Mouse (Mus musculus) mouse trophoblast stem cell (cell line): ENCODE measurements at regions not wholly inside any gene's neighbourhood (a gene's known extent, or its start where the extent isn't known, plus 50 kb on each side); places are given as distances from the start of the nearest gene placed in this dataset.

Experiments
- in situ Hi-C, 2 experiments: fragments of 300-500 bp; cut with MseI, MboI; formaldehyde crosslinking; loops; 2 replicates in 1 of 2; 3 replicates in 1 of 2; pipeline ENCODE4 v1.15.1; 2025

DNA sequence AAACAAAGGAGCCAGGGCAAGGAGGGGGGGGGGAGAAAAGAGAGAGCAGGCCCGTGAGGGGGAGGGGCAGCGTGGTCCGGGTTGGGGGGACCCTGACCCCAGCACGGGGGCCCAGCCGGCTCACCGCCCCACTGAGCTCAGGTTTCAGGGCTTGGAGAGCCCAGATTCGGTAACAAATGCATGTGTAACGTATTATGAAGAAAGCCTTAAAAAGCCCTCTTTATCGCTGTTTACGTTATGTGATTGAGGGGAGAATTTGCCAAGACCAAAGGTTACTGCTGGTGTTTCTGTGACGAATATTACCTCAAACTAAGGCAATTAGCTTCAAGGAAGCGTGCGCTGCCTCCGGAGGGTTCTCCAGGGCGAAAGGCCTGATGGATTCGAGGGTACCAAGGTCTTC is 54.2 kb downstream of the Barx1 start:
- in situ Hi-C loops, result no loop called here

DNA sequence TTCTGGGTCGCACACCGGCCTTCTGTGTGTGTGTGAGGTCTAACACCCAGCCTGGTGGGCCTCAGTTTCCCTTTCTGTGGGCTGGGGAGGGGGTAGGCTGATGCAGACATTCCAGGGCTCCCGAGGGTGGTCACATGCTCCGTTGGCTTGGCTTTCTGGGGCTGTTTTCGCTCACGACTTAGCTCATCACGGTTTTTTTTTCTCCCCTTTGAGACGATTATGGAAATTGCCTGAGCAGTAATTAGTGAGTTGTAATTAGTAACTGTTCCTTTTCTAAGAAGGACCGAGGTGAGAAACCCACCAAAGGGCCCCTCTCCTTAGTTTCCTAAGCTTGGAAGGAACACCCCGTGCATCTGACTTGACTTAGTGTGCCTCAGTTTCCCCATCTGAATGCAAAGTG is 54.7 kb downstream of the Barx1 start:
- in situ Hi-C loops, result no loop called here

DNA sequence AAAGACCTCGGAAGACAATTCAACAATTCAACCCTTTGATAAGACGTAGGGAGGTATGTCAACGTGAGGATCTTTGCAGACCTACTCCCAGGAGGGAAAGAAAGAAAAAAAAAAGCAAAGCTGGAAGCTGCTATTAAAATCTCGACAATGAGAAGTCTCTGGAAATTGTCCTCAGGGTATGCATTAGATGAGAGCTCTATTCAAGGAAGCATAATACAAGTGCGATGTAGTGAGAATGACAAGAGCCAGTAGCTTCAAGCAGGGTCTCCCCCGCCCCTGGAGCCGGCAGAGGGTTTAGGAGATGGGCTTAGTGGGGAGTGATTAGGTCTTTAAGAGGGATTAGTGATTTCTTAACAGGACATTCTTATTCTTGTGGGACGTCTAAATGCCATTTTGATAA is 60.9 kb downstream of the Barx1 start:
- in situ Hi-C loops, result no loop called here

DNA sequence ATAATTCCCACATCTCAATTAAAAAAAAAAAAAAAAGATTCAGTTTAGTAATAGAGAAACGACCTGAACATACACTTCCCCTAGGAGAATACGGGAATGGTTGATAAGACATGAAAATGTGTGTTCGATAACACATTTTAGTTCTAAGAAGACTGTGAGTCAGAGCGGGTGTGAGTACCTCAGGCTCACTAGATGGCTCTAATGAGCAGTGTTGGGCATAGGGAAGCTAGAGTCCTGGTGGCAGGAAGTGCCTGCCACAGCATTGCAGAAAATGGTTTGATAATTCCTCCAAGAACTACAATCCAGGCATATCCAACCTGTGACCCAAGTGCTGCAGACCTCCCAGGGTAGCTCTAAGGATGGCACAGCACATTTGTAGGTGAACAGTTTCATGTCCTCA is 63.6 kb downstream of the Barx1 start:
- in situ Hi-C loops, result no loop called here

DNA sequence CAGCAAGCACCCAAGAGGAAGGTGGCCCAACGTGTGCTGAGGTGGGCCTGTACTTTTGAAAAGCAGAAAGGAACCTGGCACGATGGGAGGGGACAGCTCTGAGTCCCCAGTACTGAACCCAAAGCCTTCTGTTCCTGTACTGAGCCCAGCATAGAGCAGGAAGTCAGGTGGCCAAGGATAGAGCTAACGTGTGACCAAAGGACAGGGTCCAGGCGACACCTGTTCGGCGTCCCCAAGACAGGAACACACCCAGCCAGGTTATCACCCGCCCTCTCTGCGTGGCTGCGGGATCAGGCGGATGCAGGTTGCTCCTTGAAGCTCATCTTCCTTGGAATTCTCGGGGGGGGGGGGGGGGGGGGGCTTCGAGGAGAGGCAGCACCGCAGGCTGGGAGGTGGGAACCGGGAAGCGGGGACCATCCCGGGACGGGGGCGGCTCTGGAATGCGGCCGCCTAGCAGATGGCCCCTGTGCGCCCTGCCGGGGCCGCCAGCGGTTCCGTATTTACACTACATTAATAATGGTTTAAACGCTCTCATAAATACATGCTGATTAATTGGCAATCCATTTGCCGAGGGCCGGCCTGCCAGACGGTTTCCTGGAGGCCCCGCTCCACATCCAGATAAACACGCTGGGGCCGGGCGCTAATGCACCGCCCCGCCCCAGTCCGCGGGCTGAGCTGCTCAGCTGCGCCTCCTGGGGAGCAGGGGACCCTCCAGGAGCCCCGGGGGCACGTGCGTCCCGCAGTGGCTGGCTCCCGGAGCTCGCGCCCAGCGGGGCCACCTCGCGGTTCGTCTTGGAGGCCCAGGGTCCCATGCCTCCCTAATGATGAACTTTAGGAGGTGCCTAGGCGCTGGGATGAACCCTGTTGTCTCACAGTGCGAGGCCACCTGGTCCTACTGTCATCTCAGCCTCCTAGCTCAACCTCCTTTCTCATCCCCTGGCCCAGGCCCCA is 68.5 kb downstream of the Barx1 start:
- in situ Hi-C loops, result loop anchor here in 1 of 2 experiments (5.0 kb wide), 1 partner anchor 79 kb away; no protein-coding TSS in a partner anchor

DNA sequence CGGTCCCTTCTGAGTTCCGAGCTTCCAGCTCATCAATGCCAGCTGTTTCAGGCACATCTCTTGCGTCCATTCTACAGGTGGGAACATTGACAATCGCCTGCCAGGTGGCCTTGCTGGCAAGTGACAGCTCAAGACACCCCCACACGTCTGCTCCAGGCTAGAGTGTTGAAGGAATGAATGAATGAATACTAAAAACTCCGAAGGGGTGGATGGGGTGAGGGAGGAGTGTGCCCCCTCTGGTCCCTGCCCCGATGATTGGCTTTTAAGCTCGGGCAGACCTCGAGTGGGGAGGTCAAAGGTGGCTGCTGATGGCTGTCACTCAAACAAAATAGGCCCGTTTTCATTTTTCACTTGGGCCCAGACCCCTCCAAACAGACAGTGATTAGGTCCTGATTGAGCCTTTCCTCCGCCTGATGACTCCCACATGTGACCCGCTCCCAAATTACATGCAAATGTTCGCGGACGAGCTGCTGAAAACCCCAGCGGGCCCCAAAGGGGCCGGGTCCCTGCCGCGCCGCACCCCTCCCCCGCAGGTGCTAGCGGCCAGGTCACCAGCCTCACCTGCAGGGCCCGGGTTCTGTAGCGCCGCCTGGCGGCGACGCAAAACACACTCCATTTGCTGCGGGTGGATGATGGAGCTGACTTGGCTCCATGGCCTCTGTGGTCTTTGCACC is 69.5 kb downstream of the Barx1 start:
- in situ Hi-C loops, result loop anchor here in 1 of 2 experiments (5.0 kb wide), 1 partner anchor 80 kb away; no protein-coding TSS in a partner anchor

DNA sequence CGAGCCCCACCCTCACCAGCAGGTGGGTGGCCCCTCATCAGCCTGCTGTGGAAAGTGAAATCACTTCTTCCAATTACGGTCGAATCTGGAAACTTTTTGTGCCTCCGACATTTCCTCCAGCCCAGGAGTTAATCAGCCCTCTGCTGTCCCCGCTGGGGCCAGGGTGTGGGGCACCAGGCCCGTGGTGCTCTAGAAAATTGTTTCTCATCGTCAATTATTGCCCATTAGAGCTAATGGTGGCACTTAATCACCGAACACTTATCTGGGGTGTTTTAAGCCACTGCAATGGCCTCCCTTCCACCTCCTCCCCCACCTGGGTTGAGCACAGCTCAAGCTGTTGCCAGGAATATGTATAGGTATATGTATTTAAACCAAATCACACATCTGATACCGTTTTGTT is 72.2 kb downstream of the Barx1 start:
- in situ Hi-C loops, result loop anchor here in 1 of 2 experiments (5.0 kb wide), 1 partner anchor 83 kb away; no protein-coding TSS in a partner anchor

DNA sequence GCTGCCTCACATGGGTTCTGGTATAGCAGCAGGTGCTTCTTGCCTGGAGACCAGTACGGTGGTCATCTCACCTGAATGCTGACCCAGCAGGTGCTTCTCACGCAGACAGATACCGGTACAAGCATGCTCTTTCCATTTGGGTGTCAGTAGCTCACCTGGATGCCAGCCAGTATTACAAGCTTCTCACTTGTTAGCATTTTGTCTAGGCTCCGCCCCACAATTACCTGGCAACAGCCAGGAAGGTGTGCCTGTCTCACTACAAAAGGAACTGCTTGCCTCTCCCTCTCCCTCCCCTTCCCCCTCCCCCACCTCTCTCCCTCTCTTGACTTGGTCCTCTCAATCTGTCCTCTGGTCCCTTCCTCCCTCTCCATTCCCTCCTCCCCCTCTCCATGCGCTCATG is 82.8 kb downstream of the Barx1 start:
- in situ Hi-C loops, result no loop called here

DNA sequence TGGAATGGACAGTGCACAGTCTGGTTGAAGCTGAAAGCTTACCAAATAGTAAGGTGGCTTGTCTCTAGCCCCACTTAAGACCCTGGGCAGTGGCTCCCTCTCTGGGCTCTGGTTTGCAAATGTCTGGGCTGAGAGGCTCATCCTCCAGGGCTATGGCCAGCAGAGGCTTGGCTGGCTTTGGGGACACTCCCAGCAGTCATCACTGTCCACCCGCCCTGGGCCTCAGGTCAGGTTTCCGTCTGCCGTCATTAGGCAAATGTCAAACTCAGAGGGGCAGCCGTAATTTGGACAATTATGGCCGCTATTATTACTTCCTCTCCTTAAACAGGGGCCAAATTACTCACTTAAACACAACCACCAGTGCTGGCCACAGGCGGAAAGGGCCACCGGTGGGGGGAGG is 83.5 kb downstream of the Barx1 start:
- in situ Hi-C loops, result no loop called here
